ENCODE assay signal across 15 mouse cellular contexts in genomic region chr11:65203020-65203419, GRCm38 (mm10). TPM values are rescaled to one million over a fixed set of nuclear protein-coding genes. Genes with fewer than 3 reads are reported as not detected.
"Had no signal": no experiment of that assay in that cellular context is flagged by ENCODE, and none has a peak within 500 bp of the region (broad histone marks: within the 10 kb centered on the region; RNA-seq: fewer than 3 reads in every experiment).

No protein-coding gene starts in this region.

- H3K4me3 ChIP-seq: limb, embryonic 10.5 days; liver, embryonic 15.5 days; neural tube, embryonic 12.5 days had no signal

- DNase-seq: kidney, postnatal 14 days; lung, adult 2 months; lung, postnatal 36 days; right cerebral cortex, postnatal 4 days; spleen, adult 18-20 months; thymus, adult 18-20 months; thymus, postnatal 14 days had no signal

- H3K4me1 ChIP-seq: limb, embryonic 10.5 days; liver, embryonic 15.5 days; neural tube, embryonic 12.5 days had no signal

- H3K27me3 ChIP-seq: liver, embryonic 15.5 days; neural tube, embryonic 12.5 days had no signal

- H3K27ac ChIP-seq: limb, embryonic 10.5 days; liver, embryonic 15.5 days; neural tube, embryonic 12.5 days had no signal

- H3K9ac ChIP-seq: liver, embryonic 15.5 days; neural tube, embryonic 12.5 days had no signal

- H3K4me2 ChIP-seq: liver, embryonic 11.5 days; liver, embryonic 15.5 days; neural tube, embryonic 12.5 days had no signal

- H3K36me3 ChIP-seq: limb, embryonic 10.5 days; liver, embryonic 15.5 days; neural tube, embryonic 12.5 days had no signal

- H3K9me3 ChIP-seq: limb, embryonic 10.5 days; liver, embryonic 15.5 days; neural tube, embryonic 12.5 days had no signal

RNA-seq across cellular contexts. Expression of gene Arhgap44, which starts 40.3 kb away (rescaled TPM):
- total RNA-seq: megakaryocyte progenitor cell, adult 5-6 weeks; monocyte, adult 5-6 weeks; neutrophil, adult 5-6 weeks had no signal

RNA-seq across cellular contexts. Expression of gene 1700086D15Rik, which starts 43.3 kb away (rescaled TPM):
- total RNA-seq: megakaryocyte progenitor cell, adult 5-6 weeks; monocyte, adult 5-6 weeks; neutrophil, adult 5-6 weeks had no signal
- polyA plus RNA-seq: limb, embryonic 10.5 days; liver, embryonic 11.5 days; liver, embryonic 15.5 days; neural tube, embryonic 12.5 days; stomach, embryonic 14.5 days had no signal
